Mouse (Mus musculus) liver, postnatal 0 days (tissue): ENCODE results near the gene B3gnt7. TPM values are rescaled to one million over a fixed set of nuclear protein-coding genes. Genes with fewer than 3 reads are reported as not detected.

ENCODE experiments used
- ATAC-seq: fragments of 200-750 bp; cut with Nextera tagmentation; 2 replicates; pipeline ENCODE4 v1.8.0; 2017; ENCODE audit warnings: mild to moderate bottlenecking, moderate library complexity
- DNase-seq: peaks from one replicate; pipeline ENCODE4 v3.0.0-alpha.2; 2016
- H3K27ac ChIP-seq: fragments of 300-500 bp; sonication (generic); 2 replicates; pipeline ENCODE4 v1.5.1; 2014; ENCODE audit warnings: antibody characterized with exemption, moderate library complexity, mild to moderate bottlenecking, low read depth
- H3K27me3 ChIP-seq: fragments of 300-500 bp; sonication (generic); 2 replicates; pipeline ENCODE4 v1.6.1; 2014; ENCODE audit warnings: low read length, control low read depth, mixed read lengths; ENCODE audit not compliant: insufficient read depth
- H3K36me3 ChIP-seq: fragments of 300-500 bp; sonication (generic); replicated peaks from 2 replicates; pipeline ENCODE4 v1.6.1; 2014; ENCODE audit warnings: mild to moderate bottlenecking, control low read depth, low read length, moderate library complexity, mixed read lengths; ENCODE audit not compliant: insufficient read depth
- H3K4me1 ChIP-seq: fragments of 300-500 bp; sonication (generic); 2 replicates; pipeline ENCODE4 v1.6.1; 2014; ENCODE audit warnings: antibody characterized with exemption, mild to moderate bottlenecking, control low read depth; ENCODE audit not compliant: insufficient read depth
- H3K4me2 ChIP-seq: fragments of 300-500 bp; sonication (generic); 2 replicates; pipeline ENCODE4 v1.6.1; 2014; ENCODE audit warnings: low read depth, mild to moderate bottlenecking, low read length, moderate library complexity, mixed read lengths
- H3K4me3 ChIP-seq: fragments of 300-500 bp; sonication (generic); 2 replicates; pipeline ENCODE4 v1.5.1; 2014; ENCODE audit warnings: low read depth, low read length
- H3K9ac ChIP-seq: fragments of 300-500 bp; sonication (generic); replicated peaks from 2 replicates; pipeline ENCODE4 v1.6.1; 2014; ENCODE audit warnings: mild to moderate bottlenecking, moderate library complexity
- H3K9me3 ChIP-seq: fragments of 300-500 bp; sonication (generic); 2 replicates; pipeline ENCODE4 v1.6.1; 2016; ENCODE audit warnings: mild to moderate bottlenecking, control low read depth, low read length, mixed read lengths
- CTCF ChIP-seq: sonication (generic); IDR thresholded peaks from 2 replicates; pipeline ENCODE4 v1.5.1; 2016; ENCODE audit warnings: antibody characterized with exemption, low read depth
- EP300 ChIP-seq: IDR thresholded peaks from 2 replicates; pipeline ENCODE4 v1.6.1; 2016; ENCODE audit warnings: antibody characterized with exemption, low read depth, mild to moderate bottlenecking
- WGBS: fragments of 180-500 bp; shearing (Covaris S2); extraction: QIAGEN DNeasy Blood & Tissue Kit; methylation state at CpG from one replicate; pipeline ENCODE4 v1.1.7; 2014; ENCODE audit not compliant: insufficient replicate concordance; 5-methylcytosine and 5-hydroxymethylcytosine counted together
- polyA plus RNA-seq: library from polyadenylated mRNA; unstranded; fragments of >200 nt; fragmentation: Nextera tagmentation; extraction: Ambion mirVana; gene quantifications from 2 replicates; pipeline ENCODE4 v1.2.1, GENCODE M21; 2015

B3gnt7 gene
- polyA plus RNA-seq, 1 experiment from 2014 or later, result 1.0 TPM

GRCm38 (mm10) chr1:86265060-86265459, 37.6 kb upstream of the B3gnt7 start:
- DNase-seq (no peak), ATAC-seq (no peak)
- no peak overlapping the region for H3K9ac ChIP-seq
- 43% methylated on average over 3 of the region's 3 CpGs for WGBS
- H3K36me3 ChIP-seq, result no peaks in the 10 kb centered on the region
- no peaks in the 10 kb centered on the region for H3K27me3 ChIP-seq
- H3K4me3 ChIP-seq, result no peak overlapping the region
- TF ChIP-seq CTCF, result no peak
- TF ChIP-seq EP300, result no peak
- H3K4me2 ChIP-seq, result no peak overlapping the region
- peaks cover 27% of the 10 kb centered on the region for H3K4me1 ChIP-seq
- H3K27ac ChIP-seq, result no peak overlapping the region
- H3K9me3 ChIP-seq, result no peaks in the 10 kb centered on the region

GRCm38 (mm10) chr1:86268492-86269189, 34.0 kb upstream of the B3gnt7 start:
- H3K9me3 ChIP-seq, result no peaks in the 10 kb centered on the region
- WGBS, result 58% methylated on average over 9 of the region's 9 CpGs
- TF ChIP-seq CTCF (no peak), EP300 (peak; percentile 49; the same call in 1 of the 2 replicates)

GRCm38 (mm10) chr1:86269190-86269508, 33.5 kb upstream of the B3gnt7 start:
- Histone ChIP-seq H3K4me1 (peaks cover 14% of the 10 kb centered on the region), H3K9ac (no peak overlapping the region), H3K27ac (peak overlapping the region; percentile 55; the same call in 1 of the 2 replicates), H3K27me3 (no peaks in the 10 kb centered on the region), H3K36me3 (no peaks in the 10 kb centered on the region), H3K4me2 (0 out of 2 replicates have a peak overlapping the region, but pooled peaks have one; percentile 6), H3K9me3 (no peaks in the 10 kb centered on the region), H3K4me3 (no peak overlapping the region)
- WGBS, result 57% methylated on average over 4 of the region's 4 CpGs
- DNase-seq (no peak), ATAC-seq (no peak)
- TF ChIP-seq CTCF (no peak), EP300 (no peak)

More at GRCm38 (mm10) chr1:86268492-86269189, 34.0 kb upstream of the B3gnt7 start:
- Histone ChIP-seq H3K4me1 (peaks cover 19% of the 10 kb centered on the region), H3K27ac (peak overlapping the region; percentile 55; the same call in 1 of the 2 replicates), H3K9ac (no peak overlapping the region), H3K27me3 (no peaks in the 10 kb centered on the region), H3K4me2 (peak overlapping the region; percentile 6; the same call in 1 of the 2 replicates), H3K36me3 (no peaks in the 10 kb centered on the region), H3K4me3 (no peak overlapping the region)
- ATAC-seq (peak; percentile 80), DNase-seq (no peak)

- no peak for ATAC-seq
- H3K4me2 ChIP-seq, result no peak overlapping the region
- TF ChIP-seq EP300, result no peak
- no peak for TF ChIP-seq CTCF
- no peaks in the 10 kb centered on the region for H3K36me3 ChIP-seq
- H3K27ac ChIP-seq, result no peak overlapping the region
- no peak for DNase-seq
- H3K9ac ChIP-seq, result no peak overlapping the region
- H3K4me3 ChIP-seq, result no peak overlapping the region
- no peaks in the 10 kb centered on the region for H3K9me3 ChIP-seq
- no peaks in the 10 kb centered on the region for H3K27me3 ChIP-seq
- 62% methylated on average over 6 of the region's 6 CpGs for WGBS
- H3K4me1 ChIP-seq, result peaks cover 11% of the 10 kb centered on the region
These were observed 30.9 kb upstream of the B3gnt7 start for GRCm38 (mm10) chr1:86271707-86272106.

GRCm38 (mm10) chr1:86277055-86277454, 25.6 kb upstream of the B3gnt7 start:
- Histone ChIP-seq H3K4me3 (no peak overlapping the region), H3K4me1 (no peaks in the 10 kb centered on the region), H3K36me3 (no peaks in the 10 kb centered on the region), H3K9ac (no peak overlapping the region), H3K27ac (no peak overlapping the region), H3K27me3 (no peaks in the 10 kb centered on the region), H3K4me2 (no peak overlapping the region), H3K9me3 (no peaks in the 10 kb centered on the region)
- 86% methylated on average over 5 of the region's 5 CpGs for WGBS
- no peak for DNase-seq
- ATAC-seq, result no peak
- TF ChIP-seq CTCF (no peak), EP300 (no peak)

- ATAC-seq (no peak), DNase-seq (no peak)
- Histone ChIP-seq H3K27ac (no peak overlapping the region), H3K9me3 (no peaks in the 10 kb centered on the region), H3K4me1 (no peaks in the 10 kb centered on the region), H3K4me3 (no peak overlapping the region), H3K36me3 (no peaks in the 10 kb centered on the region), H3K4me2 (no peak overlapping the region), H3K27me3 (no peaks in the 10 kb centered on the region), H3K9ac (no peak overlapping the region)
- TF ChIP-seq EP300 (no peak), CTCF (no peak)
- 76% methylated on average over 11 of the region's 11 CpGs for WGBS
These were observed 20.7 kb upstream of the B3gnt7 start for GRCm38 (mm10) chr1:86281781-86282536.
